Mouse (Mus musculus) limb, embryonic 10.5 days (tissue): Measurements from ENCODE around the gene 2010300C02Rik. TPM values are rescaled to one million over a fixed set of nuclear protein-coding genes. Genes with fewer than 3 reads are reported as not detected.
A peak's percentile ranks its signal among the peaks of the same experiment; 100 is the strongest.

Experiments
- DNase-seq: peaks from one replicate; pipeline ENCODE4 v3.0.0-alpha.2; 2017; ENCODE audit warnings: low spot score
- H3K27ac ChIP-seq: fragments of 300-500 bp; sonication (generic); 2 replicates; pipeline ENCODE4 v1.5.1; 2016; ENCODE audit warnings: mild to moderate bottlenecking
- H3K27me3 ChIP-seq: fragments of 300-500 bp; sonication (generic); 2 replicates; pipeline ENCODE4 v1.6.1; 2016; ENCODE audit warnings: low read depth, mild to moderate bottlenecking; ENCODE audit not compliant: poor library complexity, severe bottlenecking
- H3K36me3 ChIP-seq: fragments of 300-500 bp; sonication (generic); 2 replicates; pipeline ENCODE4 v1.6.1; 2016; ENCODE audit warnings: mild to moderate bottlenecking, moderate library complexity
- H3K4me1 ChIP-seq: fragments of 300-500 bp; sonication (generic); 2 replicates; pipeline ENCODE4 v1.6.1; 2016
- H3K4me3 ChIP-seq: fragments of 300-500 bp; sonication (generic); 2 replicates; pipeline ENCODE4 v1.5.1; 2016; ENCODE audit warnings: mild to moderate bottlenecking, moderate library complexity
- H3K9me3 ChIP-seq: fragments of 300-500 bp; sonication (generic); replicated peaks from 2 replicates; pipeline ENCODE4 v1.6.1; 2016; ENCODE audit warnings: mild to moderate bottlenecking
- WGBS: fragments of 180-500 bp; shearing (Covaris S2); methylation state at CpG from one replicate; pipeline ENCODE4 v1.1.7; 2016; 5-methylcytosine and 5-hydroxymethylcytosine counted together
- polyA plus RNA-seq: library from polyadenylated mRNA; unstranded; fragments of >200 nt; fragmentation: Nextera tagmentation; extraction: Ambion mirVana; gene quantifications from 2 replicates; pipeline ENCODE4 v1.2.1, GENCODE M21; 2016

The 2010300C02Rik gene
- polyA plus RNA-seq, 1 experiment from 2014 or later = 0.66 TPM

DNA sequence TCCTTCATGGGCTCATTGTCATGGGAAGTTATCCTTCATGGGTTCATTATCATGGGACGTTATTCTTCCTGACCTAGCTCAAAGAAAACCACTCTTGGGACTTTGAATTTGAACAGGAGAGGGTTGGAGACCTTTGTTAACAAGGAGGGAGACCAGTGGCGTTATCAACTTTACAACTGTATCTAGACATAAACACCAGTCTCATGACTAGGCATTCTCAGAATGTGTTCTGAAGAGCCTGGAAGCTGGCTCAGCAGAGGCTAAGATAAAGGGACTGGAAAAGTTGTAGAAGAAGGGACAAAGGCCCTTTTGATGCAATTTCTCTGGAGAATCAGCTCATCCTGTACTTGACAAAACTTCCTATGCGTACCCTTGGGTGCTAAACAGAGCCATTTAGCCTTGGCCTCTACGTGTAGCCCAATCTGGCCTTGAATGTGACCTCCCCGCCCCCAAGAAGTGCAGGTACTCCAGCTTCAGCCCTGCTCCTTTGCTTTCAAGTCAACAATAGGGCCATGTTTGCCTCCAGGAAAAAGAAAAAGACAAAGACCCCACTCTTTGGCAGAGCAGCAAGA is 76.0 kb downstream of the 2010300C02Rik start:
- no peak for DNase-seq
- H3K36me3 ChIP-seq = no peaks in the 10 kb centered on the region
- WGBS = 90% methylated on average over 5 of the region's 5 CpGs
- H3K4me1 ChIP-seq = no peaks in the 10 kb centered on the region; the same call in 1 of the 2 replicates
- H3K27ac ChIP-seq = no peak overlapping the region
- H3K4me3 ChIP-seq = no peak overlapping the region
- no peaks in the 10 kb centered on the region for H3K27me3 ChIP-seq
- H3K9me3 ChIP-seq = no peaks in the 10 kb centered on the region

DNA sequence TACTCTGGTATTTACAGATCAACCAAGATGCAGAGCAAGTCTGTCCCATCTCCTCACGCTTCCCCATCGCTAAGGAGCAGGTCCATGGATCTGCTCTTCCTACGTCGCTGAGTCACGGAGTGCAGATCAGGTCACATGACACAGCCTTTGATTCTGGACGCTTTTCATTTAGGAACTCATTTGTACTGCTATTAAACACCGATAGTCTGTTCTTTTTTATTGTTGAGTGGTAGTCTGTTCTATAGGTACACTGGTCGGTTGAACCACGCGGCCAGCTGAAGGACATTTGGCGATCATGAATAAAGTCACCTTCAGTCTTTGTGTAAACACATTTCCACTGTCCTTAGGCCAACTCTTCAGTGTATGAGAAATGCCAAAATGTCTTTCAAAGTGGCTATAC is 78.5 kb downstream of the 2010300C02Rik start:
- Histone ChIP-seq H3K9me3 (no peaks in the 10 kb centered on the region), H3K4me3 (no peak overlapping the region), H3K27me3 (no peaks in the 10 kb centered on the region), H3K36me3 (no peaks in the 10 kb centered on the region), H3K27ac (no peak overlapping the region), H3K4me1 (no peaks in the 10 kb centered on the region; the same call in 1 of the 2 replicates)
- DNase-seq = no peak
- 88% methylated on average over 11 of the region's 11 CpGs for WGBS

DNA sequence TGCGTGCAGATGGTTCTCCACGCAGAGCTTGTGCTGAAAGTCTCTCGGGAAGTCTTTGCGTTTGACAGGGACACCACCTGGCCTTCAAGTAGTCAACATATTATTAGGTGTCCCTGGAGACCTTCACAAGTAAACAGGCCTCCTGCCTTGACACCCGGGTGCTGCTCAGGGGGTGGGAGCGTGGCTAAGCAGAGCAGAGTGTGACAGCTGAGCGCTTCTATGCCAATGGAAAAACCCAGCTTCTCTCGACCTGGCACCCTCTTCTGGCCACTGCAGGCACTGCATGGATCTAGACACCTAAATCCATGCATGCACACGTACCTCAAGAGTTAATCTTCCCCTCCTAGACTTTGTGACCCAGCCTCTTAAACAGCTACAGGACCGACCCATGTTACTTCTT is 80.8 kb downstream of the 2010300C02Rik start:
- DNase-seq = peak; percentile 82
- WGBS = 22% methylated on average over 10 of the region's 10 CpGs

DNA sequence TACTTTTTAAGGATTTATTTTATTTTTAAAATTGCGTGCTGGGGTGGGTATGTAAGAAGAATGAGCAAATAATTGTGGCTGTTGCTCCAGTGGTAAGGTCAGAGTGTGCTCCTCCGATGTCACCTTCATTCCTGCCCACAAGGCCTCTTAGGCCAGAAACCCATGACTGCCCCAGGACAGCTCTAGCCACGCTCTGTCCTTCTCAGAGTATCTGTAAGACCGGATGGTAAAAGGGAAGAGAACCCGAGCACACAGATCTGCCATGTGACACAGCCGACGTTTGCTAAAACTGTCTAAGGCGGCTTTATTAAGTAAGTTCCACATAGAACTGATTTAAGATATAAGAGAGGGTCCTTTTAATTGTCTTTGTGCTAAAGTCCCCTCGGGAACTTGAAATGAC is 81.3 kb downstream of the 2010300C02Rik start:
- H3K4me1 ChIP-seq = no peaks in the 10 kb centered on the region; the same call in 1 of the 2 replicates
- WGBS = 85% methylated on average over 9 of the region's 9 CpGs
- no peak for DNase-seq

More for the DNA sequence above, 80.8 kb downstream of the 2010300C02Rik start:
- H3K4me3 ChIP-seq = no peak overlapping the region
- H3K9me3 ChIP-seq = no peaks in the 10 kb centered on the region
- H3K36me3 ChIP-seq = no peaks in the 10 kb centered on the region
- H3K27ac ChIP-seq = no peak overlapping the region
- H3K27me3 ChIP-seq = no peaks in the 10 kb centered on the region
- H3K4me1 ChIP-seq = no peaks in the 10 kb centered on the region; the same call in 1 of the 2 replicates

DNA sequence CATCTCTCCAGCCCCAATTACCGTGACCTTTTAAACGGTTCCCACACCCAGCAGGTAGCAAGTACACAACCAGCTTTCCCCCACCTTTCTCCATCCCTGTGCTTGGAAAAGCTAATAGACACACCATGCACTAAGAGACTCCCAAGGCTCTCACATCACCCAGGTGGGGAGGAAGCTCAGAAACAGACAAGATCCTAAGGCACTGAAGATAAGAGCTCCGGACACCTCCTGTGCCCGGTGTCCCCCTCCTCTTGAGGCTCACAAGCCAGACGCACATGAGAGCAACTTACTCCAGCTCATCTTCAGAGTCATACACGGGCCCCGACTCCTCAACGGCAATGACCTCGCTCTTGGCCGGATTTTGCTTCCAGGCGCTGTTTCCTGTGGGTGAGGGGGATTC is 82.3 kb downstream of the 2010300C02Rik start:
- 81% methylated on average over 11 of the region's 11 CpGs for WGBS
- H3K27ac ChIP-seq = no peak overlapping the region
- no peaks in the 10 kb centered on the region; the same call in 1 of the 2 replicates for H3K4me1 ChIP-seq
- H3K9me3 ChIP-seq = no peaks in the 10 kb centered on the region
- no peaks in the 10 kb centered on the region for H3K36me3 ChIP-seq
- H3K27me3 ChIP-seq = no peaks in the 10 kb centered on the region
- no peak for DNase-seq
- H3K4me3 ChIP-seq = no peak overlapping the region

More for the DNA sequence above, 81.3 kb downstream of the 2010300C02Rik start:
- Histone ChIP-seq H3K9me3 (no peaks in the 10 kb centered on the region), H3K4me3 (no peak overlapping the region), H3K36me3 (no peaks in the 10 kb centered on the region), H3K27ac (no peak overlapping the region), H3K27me3 (no peaks in the 10 kb centered on the region)

DNA sequence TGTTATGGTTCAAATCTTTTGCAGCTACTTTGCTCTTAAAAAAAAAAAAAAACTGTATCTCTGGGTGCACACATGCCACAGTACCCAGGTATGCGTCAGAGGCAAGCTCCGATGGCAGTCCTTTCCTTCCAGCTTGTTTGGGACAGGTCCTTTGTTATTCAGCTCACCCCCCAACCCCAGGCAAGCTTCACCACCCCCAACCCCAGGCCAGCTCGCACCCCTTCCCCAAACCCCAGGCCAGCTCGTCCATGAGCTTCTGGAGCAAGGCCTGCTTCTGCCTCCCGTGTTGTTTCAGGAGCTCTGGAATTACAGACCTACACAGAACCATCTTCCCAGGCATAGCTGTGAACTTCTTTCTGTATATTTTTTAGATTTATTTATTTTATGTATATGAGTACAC is 83.1 kb downstream of the 2010300C02Rik start:
- DNase-seq = no peak
- no peaks in the 10 kb centered on the region for H3K27me3 ChIP-seq
- whole genome bisulfite sequencing = 82% methylated on average over 5 of the region's 5 CpGs
- H3K4me3 ChIP-seq = no peak overlapping the region
- no peaks in the 10 kb centered on the region; the same call in 1 of the 2 replicates for H3K4me1 ChIP-seq
- H3K9me3 ChIP-seq = no peaks in the 10 kb centered on the region
- no peaks in the 10 kb centered on the region for H3K36me3 ChIP-seq
- no peak overlapping the region for H3K27ac ChIP-seq

DNA sequence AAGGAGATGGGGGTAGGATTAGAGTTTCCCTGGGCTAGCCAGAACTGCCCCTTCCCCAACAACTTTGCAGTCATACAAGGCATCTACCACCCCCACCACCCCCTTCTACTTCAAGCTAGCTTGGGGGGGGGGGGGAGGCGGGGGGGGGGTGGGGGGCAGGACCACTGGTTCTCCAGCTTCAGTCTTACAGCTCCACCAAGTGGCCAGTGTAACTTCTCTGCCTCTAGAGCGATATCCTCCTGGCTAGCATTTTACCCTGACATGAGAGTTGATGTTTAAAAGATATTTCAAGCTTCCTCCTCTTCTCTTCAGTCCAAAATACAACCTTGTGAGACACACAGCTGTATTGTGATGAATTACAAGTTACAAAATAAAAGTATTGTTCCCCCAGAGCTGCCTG is 83.7 kb downstream of the 2010300C02Rik start:
- Histone ChIP-seq H3K27ac (no peak overlapping the region), H3K4me3 (no peak overlapping the region), H3K27me3 (no peaks in the 10 kb centered on the region), H3K4me1 (no peaks in the 10 kb centered on the region; the same call in 1 of the 2 replicates), H3K36me3 (no peaks in the 10 kb centered on the region), H3K9me3 (no peaks in the 10 kb centered on the region)
- no peak for DNase-seq
- 39% methylated on average over 2 of the region's 2 CpGs for WGBS

DNA sequence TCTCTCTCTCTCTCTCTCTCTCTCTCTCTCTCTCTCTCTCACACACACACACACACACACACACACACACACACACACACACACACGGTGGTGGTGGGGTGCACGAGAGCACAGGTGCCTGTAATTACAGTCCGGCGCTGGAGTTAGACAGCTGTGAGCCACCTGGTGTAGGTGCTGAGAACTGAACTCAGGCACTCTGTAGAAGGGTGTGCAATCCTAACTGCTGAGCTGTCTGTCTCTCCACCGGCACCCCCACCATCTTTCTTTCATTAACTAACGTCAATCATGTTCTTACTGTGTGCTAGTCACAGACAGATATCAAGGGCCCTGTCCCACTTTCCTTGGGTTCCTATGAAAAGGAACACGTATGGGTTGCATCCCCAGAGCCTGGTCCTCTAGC is 84.2 kb downstream of the 2010300C02Rik start:
- Histone ChIP-seq H3K27me3 (no peaks in the 10 kb centered on the region), H3K27ac (no peak overlapping the region), H3K4me1 (no peaks in the 10 kb centered on the region; the same call in 1 of the 2 replicates), H3K9me3 (no peaks in the 10 kb centered on the region), H3K4me3 (no peak overlapping the region), H3K36me3 (no peaks in the 10 kb centered on the region)
- WGBS = 58% methylated on average over 7 of the region's 7 CpGs
- DNase-seq = no peak

DNA sequence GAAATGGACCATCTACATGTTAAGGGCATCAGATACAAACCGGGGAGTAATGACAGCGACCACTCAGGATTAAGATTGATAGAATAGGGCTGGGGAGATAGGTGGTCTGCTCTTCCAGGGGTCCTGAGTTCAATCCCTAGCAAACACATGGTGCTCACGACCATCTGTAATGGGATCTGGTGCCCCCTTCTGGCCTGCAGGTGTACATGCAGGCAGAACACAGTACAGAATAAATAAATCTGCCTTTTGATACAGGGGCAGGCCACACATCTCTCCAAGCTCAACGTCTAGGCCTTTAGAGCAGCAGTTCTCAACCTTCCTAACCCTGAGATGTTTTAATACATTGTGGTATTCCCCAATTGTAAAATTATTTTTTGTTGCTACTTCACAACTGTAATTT is 85.2 kb downstream of the 2010300C02Rik start:
- H3K4me1 ChIP-seq = no peaks in the 10 kb centered on the region; the same call in 1 of the 2 replicates
- DNase-seq = peak; percentile 60
- WGBS = 32% methylated on average over 4 of the region's 4 CpGs
- H3K36me3 ChIP-seq = no peaks in the 10 kb centered on the region
- no peak overlapping the region for H3K4me3 ChIP-seq
- H3K9me3 ChIP-seq = no peaks in the 10 kb centered on the region
- H3K27me3 ChIP-seq = no peaks in the 10 kb centered on the region
- H3K27ac ChIP-seq = no peak overlapping the region

DNA sequence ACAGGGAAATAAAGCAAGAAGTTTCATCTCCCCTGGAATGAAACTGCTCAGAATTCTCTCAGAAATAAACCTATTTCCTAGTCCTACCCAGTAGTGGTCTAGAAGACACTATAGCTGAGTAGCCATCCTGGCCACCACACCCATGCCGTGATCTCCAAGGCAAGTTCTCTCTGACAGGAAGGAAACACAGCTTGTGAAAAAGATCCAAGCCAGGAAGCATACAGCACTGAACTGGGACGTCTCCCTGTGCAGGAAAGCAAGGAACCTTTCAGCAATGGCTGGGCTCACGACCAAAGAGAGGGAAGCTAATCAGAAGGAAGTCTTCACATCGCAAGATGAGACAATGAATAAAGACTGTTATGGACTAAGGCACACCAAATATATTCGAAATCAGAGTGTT is 86.4 kb downstream of the 2010300C02Rik start:
- no peak overlapping the region for H3K4me3 ChIP-seq
- peaks cover 6% of the 10 kb centered on the region for H3K4me1 ChIP-seq
- H3K9me3 ChIP-seq = no peaks in the 10 kb centered on the region
- no peak for DNase-seq
- WGBS = 81% methylated on average over 5 of the region's 5 CpGs
- no peaks in the 10 kb centered on the region for H3K27me3 ChIP-seq
- H3K36me3 ChIP-seq = no peaks in the 10 kb centered on the region
- H3K27ac ChIP-seq = no peak overlapping the region

DNA sequence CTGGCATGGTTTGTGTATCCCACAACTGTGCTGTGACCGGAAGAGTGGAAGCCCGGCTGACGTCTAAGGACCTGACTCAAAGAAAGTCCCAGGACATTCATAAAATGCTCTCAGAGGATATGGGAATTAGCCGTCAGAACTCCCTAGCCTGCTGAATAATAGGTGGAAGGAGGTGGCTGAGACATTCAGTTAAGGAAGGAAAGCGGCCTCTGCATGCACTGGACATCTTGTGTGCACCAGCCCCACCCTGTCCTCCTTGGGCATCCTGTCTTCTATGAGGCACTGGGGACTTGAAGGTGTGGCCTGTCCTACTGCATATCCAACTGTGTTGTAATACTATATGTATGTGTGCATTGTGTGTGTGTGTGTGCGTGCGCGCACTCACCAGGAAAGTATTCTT is 87.5 kb downstream of the 2010300C02Rik start:
- no peak overlapping the region for H3K4me3 ChIP-seq
- H3K27me3 ChIP-seq = no peaks in the 10 kb centered on the region
- WGBS = 88% methylated on average over 8 of the region's 8 CpGs
- DNase-seq = no peak
- H3K27ac ChIP-seq = no peak overlapping the region
- no peaks in the 10 kb centered on the region for H3K9me3 ChIP-seq
- no peaks in the 10 kb centered on the region for H3K36me3 ChIP-seq
- peaks cover 9% of the 10 kb centered on the region for H3K4me1 ChIP-seq

DNA sequence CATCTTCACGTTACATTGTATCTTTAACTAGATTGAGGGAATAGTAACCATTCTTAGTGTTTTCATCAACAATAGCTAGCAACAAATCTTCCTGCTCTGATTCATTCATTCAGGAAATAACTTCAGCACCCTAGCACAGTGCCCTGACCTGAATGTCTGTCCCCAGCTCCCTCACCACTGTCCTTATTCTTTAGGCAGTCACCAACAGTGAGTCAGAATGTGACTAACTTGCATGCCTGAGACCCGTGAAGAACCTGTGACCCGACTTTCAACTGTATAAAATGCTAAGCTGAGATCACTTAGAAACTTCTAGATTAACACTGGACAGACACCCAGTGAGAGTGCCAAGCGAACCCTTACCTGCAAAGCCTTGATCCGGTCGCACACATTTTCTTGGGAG is 88.4 kb downstream of the 2010300C02Rik start:
- no peaks in the 10 kb centered on the region for H3K36me3 ChIP-seq
- no peak overlapping the region for H3K27ac ChIP-seq
- peaks cover 9% of the 10 kb centered on the region for H3K4me1 ChIP-seq
- no peaks in the 10 kb centered on the region for H3K9me3 ChIP-seq
- 84% methylated on average over 6 of the region's 6 CpGs for WGBS
- no peak for DNase-seq
- H3K27me3 ChIP-seq = no peaks in the 10 kb centered on the region
- no peak overlapping the region for H3K4me3 ChIP-seq

DNA sequence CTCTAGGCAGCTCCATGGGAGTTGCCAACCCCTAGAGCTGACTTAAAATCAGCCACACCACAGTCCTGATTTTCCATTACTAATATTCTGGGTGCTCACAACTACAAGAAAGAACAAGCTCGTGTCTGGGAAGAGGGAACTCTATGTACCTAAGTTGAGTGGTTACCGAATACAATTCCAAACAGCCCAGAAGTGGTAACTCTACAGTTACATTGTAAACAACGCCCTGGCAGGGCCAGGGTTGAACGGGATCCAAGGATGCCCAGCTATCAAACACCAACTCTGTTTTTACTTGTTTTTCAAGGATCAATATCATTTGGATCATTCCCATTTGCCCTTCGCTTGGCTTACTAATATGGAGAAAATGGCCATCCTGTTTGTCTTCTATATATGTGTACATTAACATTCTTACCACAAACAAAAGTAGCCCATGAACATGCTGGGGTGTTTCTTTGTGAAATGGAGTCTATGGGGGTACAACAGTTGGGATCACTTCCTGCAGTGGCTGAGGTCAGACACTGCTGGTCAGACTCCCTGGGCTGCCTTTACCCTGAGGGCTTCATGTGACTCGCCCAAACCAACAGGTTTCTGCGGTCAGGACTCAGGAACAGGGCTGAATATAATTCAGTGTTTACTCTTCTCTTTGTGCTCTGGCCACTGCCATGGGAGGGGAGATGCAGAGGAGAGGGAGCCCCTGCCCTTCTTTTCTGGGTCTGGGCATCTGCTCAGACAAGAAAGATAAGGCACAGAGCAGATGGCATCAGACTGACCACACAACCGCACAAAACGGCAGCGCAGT is 89.3 kb downstream of the 2010300C02Rik start:
- 90% methylated on average over 10 of the region's 10 CpGs for WGBS
- H3K27me3 ChIP-seq = no peaks in the 10 kb centered on the region
- H3K27ac ChIP-seq = no peak overlapping the region
- peaks cover 9% of the 10 kb centered on the region for H3K4me1 ChIP-seq
- no peak for DNase-seq
- H3K4me3 ChIP-seq = no peak overlapping the region
- no peaks in the 10 kb centered on the region for H3K36me3 ChIP-seq
- H3K9me3 ChIP-seq = no peaks in the 10 kb centered on the region
